Mouse (Mus musculus): ENCODE measurements around the gene Bicra. TPM values are rescaled to one million over a fixed set of nuclear protein-coding genes. Genes with fewer than 3 reads are reported as not detected.

Bicra gene
- total and polyA plus RNA-seq, 2 experiments from 2014 or later = 2.4 to 7.2 TPM

DNA sequence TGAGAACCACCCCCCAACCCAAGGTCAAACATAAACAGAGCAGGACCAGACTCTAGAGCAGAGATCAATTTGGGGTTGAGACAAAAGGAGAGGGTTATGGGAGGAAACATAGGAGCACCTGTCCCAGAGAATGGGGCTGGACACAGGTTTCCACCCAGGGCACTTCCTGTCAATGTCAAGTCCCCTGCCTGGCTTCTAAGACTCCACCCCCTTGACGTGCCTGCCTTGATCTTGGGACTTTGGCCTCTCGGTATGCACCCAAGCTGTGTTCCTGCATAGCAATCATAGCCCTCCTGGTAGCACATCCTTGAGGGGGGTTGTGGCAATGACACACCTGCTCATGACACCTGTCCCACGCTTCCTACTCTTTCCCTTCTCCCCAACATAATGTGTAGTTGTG, 54.6 kb downstream of the Bicra start:
- DNase-seq (ENCODE audit: low spot score) = no peak
- Histone ChIP-seq H3K27ac (ENCODE audit: low read depth) (no peak overlapping the region), H3K9ac (replicated peaks; ENCODE audit: low read depth, low read length) (no peak overlapping the region), H3K4me1 (ENCODE audit: control insufficient read depth, insufficient read depth) (no peaks in the 10 kb centered on the region), H3K27me3 (ENCODE audit: control insufficient read depth, insufficient read depth, low read length) (no peaks in the 10 kb centered on the region), H3K9me3 (replicated peaks; ENCODE audit: control insufficient read depth, low read length) (no peaks in the 10 kb centered on the region), H3K4me2 (ENCODE audit: low read depth, low read length) (no peak overlapping the region), H3K36me3 (replicated peaks; ENCODE audit: control insufficient read depth, insufficient read depth, low read length) (peaks cover 74% of the 10 kb centered on the region), H3K4me3 (ENCODE audit: low read depth, low read length) (no peak overlapping the region)
- TF ChIP-seq EP300 (IDR thresholded peaks at IDR 0.05; ENCODE audit: low read depth) = no peak
- TF ChIP-seq CTCF (IDR thresholded peaks at IDR 0.05; ENCODE audit: low read depth) = no peak
- WGBS = 74% methylated on average over 3 of the region's 3 CpGs
- no peak for ATAC-seq (ENCODE audit: insufficient read depth, low read depth)

DNA sequence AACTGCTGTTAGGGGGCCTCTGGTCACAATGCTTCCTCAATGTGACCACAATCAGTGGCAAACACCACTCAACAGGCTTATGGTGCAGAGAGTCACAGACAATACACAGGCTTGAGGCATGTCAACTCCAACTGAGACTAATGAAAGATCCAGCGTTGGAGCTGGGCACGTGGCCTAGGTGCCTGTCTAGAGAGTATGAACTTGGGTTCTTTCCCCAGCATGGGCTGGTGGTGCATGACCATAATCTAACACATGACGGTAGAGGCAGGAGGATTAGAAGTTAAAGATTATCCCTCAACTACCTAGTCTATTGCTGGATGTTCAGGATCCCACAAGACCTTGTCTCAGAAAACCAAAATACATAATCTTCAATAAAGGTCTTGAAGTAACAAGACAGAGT, 56.0 kb downstream of the Bicra start:
- H3K27me3 ChIP-seq (ENCODE audit: control insufficient read depth, insufficient read depth, low read length) = no peaks in the 10 kb centered on the region
- DNase-seq (ENCODE audit: low spot score) (no peak), ATAC-seq (ENCODE audit: insufficient read depth, low read depth) (no peak)
- no peaks in the 10 kb centered on the region for H3K9me3 ChIP-seq (replicated peaks; ENCODE audit: control insufficient read depth, low read length)
- H3K27ac ChIP-seq (ENCODE audit: low read depth) = no peak overlapping the region
- no peak overlapping the region for H3K4me3 ChIP-seq (ENCODE audit: low read depth, low read length)
- H3K9ac ChIP-seq (replicated peaks; ENCODE audit: low read depth, low read length) = no peak overlapping the region
- no peaks in the 10 kb centered on the region for H3K4me1 ChIP-seq (ENCODE audit: control insufficient read depth, insufficient read depth)
- peaks cover 74% of the 10 kb centered on the region for H3K36me3 ChIP-seq (replicated peaks; ENCODE audit: control insufficient read depth, insufficient read depth, low read length)
- H3K4me2 ChIP-seq (ENCODE audit: low read depth, low read length) = no peak overlapping the region
- TF ChIP-seq CTCF (IDR thresholded peaks at IDR 0.05; ENCODE audit: low read depth) (no peak), EP300 (IDR thresholded peaks at IDR 0.05; ENCODE audit: low read depth) (no peak)
- 92% methylated on average over 3 of the region's 3 CpGs for WGBS

DNA sequence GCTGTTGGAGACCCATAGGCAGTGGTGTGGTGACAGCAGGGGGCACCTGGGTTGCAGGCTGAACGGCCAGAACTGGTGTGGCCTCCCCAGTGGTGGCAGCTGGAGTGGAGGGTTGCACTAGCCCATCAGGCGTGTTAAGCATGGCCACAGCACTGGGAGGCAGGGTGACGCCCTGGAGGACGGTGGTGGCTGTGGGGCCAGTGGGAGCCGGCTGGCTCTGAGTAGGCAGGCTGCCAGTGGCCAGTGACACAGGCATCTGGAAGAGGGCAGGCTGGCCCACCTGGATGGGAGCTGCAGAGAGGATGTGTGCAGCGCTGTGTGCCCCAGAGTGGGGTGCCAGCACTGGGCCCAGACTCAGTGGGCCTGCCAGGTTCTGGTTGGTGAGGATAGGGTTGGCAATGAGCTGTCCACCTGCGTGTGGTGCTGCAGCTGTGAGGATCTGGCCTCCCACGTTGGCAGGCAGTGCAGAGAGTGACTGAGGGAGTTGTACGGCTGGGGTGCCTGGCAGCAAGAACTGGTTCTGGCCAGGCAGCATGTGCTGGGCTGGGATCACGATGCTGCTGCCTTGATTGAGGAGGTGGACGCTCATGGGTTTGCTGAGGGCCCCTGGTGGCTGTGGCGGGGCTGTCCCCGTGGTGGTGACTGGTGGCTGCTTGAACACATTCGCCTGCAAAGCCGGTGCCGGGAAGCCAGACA, 59.9 kb downstream of the Bicra start:
- Histone ChIP-seq H3K27ac (ENCODE audit: low read depth) (no peak overlapping the region), H3K4me1 (ENCODE audit: control insufficient read depth, insufficient read depth) (no peaks in the 10 kb centered on the region), H3K9me3 (replicated peaks; ENCODE audit: control insufficient read depth, low read length) (no peaks in the 10 kb centered on the region), H3K27me3 (ENCODE audit: control insufficient read depth, insufficient read depth, low read length) (no peaks in the 10 kb centered on the region), H3K4me3 (ENCODE audit: low read depth, low read length) (no peak overlapping the region), H3K4me2 (ENCODE audit: low read depth, low read length) (no peak overlapping the region), H3K36me3 (replicated peaks; ENCODE audit: control insufficient read depth, insufficient read depth, low read length) (peaks cover 57% of the 10 kb centered on the region), H3K9ac (replicated peaks; ENCODE audit: low read depth, low read length) (no peak overlapping the region)
- no peak for TF ChIP-seq CTCF (IDR thresholded peaks at IDR 0.05; ENCODE audit: low read depth)
- TF ChIP-seq EP300 (IDR thresholded peaks at IDR 0.05; ENCODE audit: low read depth) = no peak
- 85% methylated on average over 16 of the region's 16 CpGs for WGBS
- no peak for ATAC-seq (ENCODE audit: insufficient read depth, low read depth)
- DNase-seq (ENCODE audit: low spot score) = no peak

DNA sequence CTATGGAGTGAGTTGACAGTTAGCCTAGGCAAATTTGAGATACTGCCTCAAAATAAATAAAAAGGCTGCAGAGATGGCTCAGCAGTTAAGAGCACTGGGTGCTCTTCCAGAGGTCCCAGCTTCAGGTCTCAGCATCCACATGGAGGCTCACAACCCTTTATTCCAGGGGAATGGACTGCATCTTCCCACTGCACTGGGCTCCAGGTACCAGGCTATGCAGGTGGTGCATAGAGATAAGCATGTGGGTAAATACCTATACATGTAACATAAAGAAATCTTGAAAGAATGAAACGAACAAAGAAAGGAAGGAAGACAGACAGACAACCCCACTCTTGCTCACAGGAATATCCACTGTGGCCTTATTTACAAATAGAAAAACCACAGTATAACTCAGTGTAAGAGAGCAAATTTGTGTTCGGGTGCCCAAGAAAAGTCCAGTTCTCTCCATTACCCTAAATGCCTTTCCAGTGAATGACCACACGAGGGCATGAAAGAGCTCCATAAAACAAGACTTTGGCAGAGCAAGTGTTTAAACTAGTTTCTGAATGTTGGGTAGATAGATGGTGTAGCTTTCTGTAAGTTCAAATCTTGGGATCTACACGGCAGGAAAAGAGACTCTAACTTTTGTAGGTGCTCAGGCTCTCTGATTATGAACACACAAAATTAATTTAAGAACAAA, 64.9 kb downstream of the Bicra start:
- TF ChIP-seq CTCF (IDR thresholded peaks at IDR 0.05; ENCODE audit: low read depth) (peak; percentile 85), EP300 (IDR thresholded peaks at IDR 0.05; ENCODE audit: low read depth) (no peak)
- Histone ChIP-seq H3K9me3 (replicated peaks; ENCODE audit: control insufficient read depth, low read length) (no peaks in the 10 kb centered on the region), H3K36me3 (replicated peaks; ENCODE audit: control insufficient read depth, insufficient read depth, low read length) (peaks cover 35% of the 10 kb centered on the region), H3K4me2 (ENCODE audit: low read depth, low read length) (no peak overlapping the region), H3K4me1 (ENCODE audit: control insufficient read depth, insufficient read depth) (peaks cover 19% of the 10 kb centered on the region), H3K27ac (ENCODE audit: low read depth) (peak overlapping the region; percentile 88; the same call in 1 of the 2 replicates), H3K4me3 (ENCODE audit: low read depth, low read length) (no peak overlapping the region), H3K27me3 (ENCODE audit: control insufficient read depth, insufficient read depth, low read length) (no peaks in the 10 kb centered on the region), H3K9ac (replicated peaks; ENCODE audit: low read depth, low read length) (no peak overlapping the region)
- DNase-seq (ENCODE audit: low spot score) (peak; percentile 73), ATAC-seq (ENCODE audit: insufficient read depth, low read depth) (no peak)
- 23% methylated on average over 4 of the region's 4 CpGs for WGBS

DNA sequence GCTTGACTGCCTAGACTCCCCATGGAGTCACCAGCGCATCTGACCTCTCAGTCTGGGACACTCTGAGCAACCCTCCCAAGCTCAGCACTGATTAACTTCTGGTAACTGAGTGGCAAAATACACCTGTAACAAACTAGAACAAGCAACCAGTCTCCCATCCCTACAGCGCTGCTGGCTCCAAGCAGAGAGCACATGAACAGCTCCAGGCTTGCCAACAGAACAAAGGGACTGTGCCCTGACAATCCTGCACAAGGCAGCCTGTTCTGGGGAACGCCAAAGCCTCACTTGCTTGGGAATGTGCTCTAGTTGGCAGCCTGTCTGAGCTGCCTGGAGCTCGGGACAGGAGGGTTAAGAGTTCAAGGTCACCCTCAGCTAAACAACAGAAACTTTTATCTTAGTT, 66.2 kb downstream of the Bicra start:
- no peak overlapping the region; the same call in 1 of the 2 replicates for H3K9ac ChIP-seq (replicated peaks; ENCODE audit: low read depth, low read length)
- no peak overlapping the region for H3K4me3 ChIP-seq (ENCODE audit: low read depth, low read length)
- DNase-seq (ENCODE audit: low spot score) (peak; percentile 72), ATAC-seq (ENCODE audit: insufficient read depth, low read depth) (peak; percentile 84)
- no peaks in the 10 kb centered on the region for H3K27me3 ChIP-seq (ENCODE audit: control insufficient read depth, insufficient read depth, low read length)
- H3K4me2 ChIP-seq (ENCODE audit: low read depth, low read length) = no peak overlapping the region
- H3K4me1 ChIP-seq (ENCODE audit: control insufficient read depth, insufficient read depth) = peaks cover 19% of the 10 kb centered on the region
- no peaks in the 10 kb centered on the region for H3K9me3 ChIP-seq (replicated peaks; ENCODE audit: control insufficient read depth, low read length)
- peak overlapping the region; percentile 88 for H3K27ac ChIP-seq (ENCODE audit: low read depth)
- WGBS = 42% methylated on average over 4 of the region's 4 CpGs
- TF ChIP-seq CTCF (IDR thresholded peaks at IDR 0.05; ENCODE audit: low read depth) = no peak
- no peak for TF ChIP-seq EP300 (IDR thresholded peaks at IDR 0.05; ENCODE audit: low read depth)
- peaks cover 28% of the 10 kb centered on the region for H3K36me3 ChIP-seq (replicated peaks; ENCODE audit: control insufficient read depth, insufficient read depth, low read length)

Data from heart, postnatal 0 days (tissue).